Mouse (Mus musculus) heart, embryonic 15.5 days (tissue): ENCODE measurements around the gene H3f3b. TPM values are rescaled to one million over a fixed set of nuclear protein-coding genes. Genes with fewer than 3 reads are reported as not detected.

ENCODE experiments used
- ATAC-seq: fragments of 200-750 bp; cut with Nextera tagmentation; replicated peaks from 2 replicates; pipeline ENCODE4 v1.8.0; 2017; ENCODE audit warnings: low read depth, moderate TSS enrichment; ENCODE audit not compliant: insufficient number of reproducible peaks, insufficient read depth, low FRiP score
- H3K27ac ChIP-seq: fragments of 300-500 bp; sonication (generic); 2 replicates; pipeline ENCODE4 v1.5.1; 2015; ENCODE audit warnings: mild to moderate bottlenecking, inconsistent platforms
- H3K27me3 ChIP-seq: fragments of 300-500 bp; sonication (generic); 2 replicates; pipeline ENCODE4 v1.6.1; 2015; ENCODE audit warnings: inconsistent platforms
- H3K36me3 ChIP-seq: fragments of 300-500 bp; sonication (generic); 2 replicates; pipeline ENCODE4 v1.6.1; 2015; ENCODE audit warnings: mild to moderate bottlenecking, inconsistent platforms
- H3K4me1 ChIP-seq: fragments of 300-500 bp; sonication (generic); replicated peaks from 2 replicates; pipeline ENCODE4 v1.6.1; 2015; ENCODE audit warnings: inconsistent platforms
- H3K4me2 ChIP-seq: fragments of 300-500 bp; sonication (generic); 2 replicates; pipeline ENCODE4 v1.6.1; 2015; ENCODE audit warnings: inconsistent platforms, mild to moderate bottlenecking, moderate library complexity
- H3K4me3 ChIP-seq: fragments of 300-500 bp; sonication (generic); 2 replicates; pipeline ENCODE4 v1.5.1; 2015; ENCODE audit warnings: mild to moderate bottlenecking, inconsistent platforms
- H3K9ac ChIP-seq: fragments of 300-500 bp; sonication (generic); 2 replicates; pipeline ENCODE4 v1.6.1; 2015; ENCODE audit warnings: mild to moderate bottlenecking, inconsistent platforms
- H3K9me3 ChIP-seq: fragments of 300-500 bp; sonication (generic); replicated peaks from 2 replicates; pipeline ENCODE4 v1.6.1; 2016; ENCODE audit warnings: inconsistent platforms
- WGBS: fragments of 180-500 bp; shearing (Covaris S2); methylation state at CpG from one replicate; pipeline ENCODE4 v1.1.7; 2015; ENCODE audit warnings: mixed read lengths; 5-methylcytosine and 5-hydroxymethylcytosine counted together
- polyA plus RNA-seq: library from polyadenylated mRNA; unstranded; fragments of >200 nt; fragmentation: Nextera tagmentation; extraction: Ambion mirVana; gene quantifications from 2 replicates; pipeline ENCODE4 v1.2.1, GENCODE M21; 2015

H3f3b gene
- polyA plus RNA-seq, 1 experiment from 2014 or later, result 648 TPM

- WGBS, result 71% methylated on average over 5 of the region's 5 CpGs
- no peaks in the 10 kb centered on the region for H3K36me3 ChIP-seq
- no peak overlapping the region for H3K27ac ChIP-seq
- peaks cover 12% of the 10 kb centered on the region for H3K27me3 ChIP-seq
- H3K4me3 ChIP-seq, result no peak overlapping the region
- no peaks in the 10 kb centered on the region for H3K4me1 ChIP-seq
- ATAC-seq, result no peak
- no peaks in the 10 kb centered on the region for H3K9me3 ChIP-seq
- no peak overlapping the region for H3K4me2 ChIP-seq
- no peak overlapping the region for H3K9ac ChIP-seq
These were observed 30.1 kb downstream of the H3f3b start for GRCm38 (mm10) chr11:115997662-115998061.

GRCm38 (mm10) chr11:115997047-115997446 is 30.7 kb downstream of the H3f3b start:
- H3K27ac ChIP-seq, result no peak overlapping the region
- H3K36me3 ChIP-seq, result no peaks in the 10 kb centered on the region
- 73% methylated on average over 4 of the region's 4 CpGs for WGBS
- H3K27me3 ChIP-seq, result peaks cover 12% of the 10 kb centered on the region
- no peak for ATAC-seq
- no peaks in the 10 kb centered on the region for H3K4me1 ChIP-seq
- H3K9ac ChIP-seq, result no peak overlapping the region
- H3K4me3 ChIP-seq, result no peak overlapping the region
- H3K4me2 ChIP-seq, result no peak overlapping the region
- H3K9me3 ChIP-seq, result no peaks in the 10 kb centered on the region

- no peak for ATAC-seq
- Histone ChIP-seq H3K9ac (no peak overlapping the region), H3K4me3 (no peak overlapping the region), H3K9me3 (no peaks in the 10 kb centered on the region), H3K4me2 (no peak overlapping the region), H3K27ac (no peak overlapping the region), H3K27me3 (peaks cover 12% of the 10 kb centered on the region), H3K36me3 (no peaks in the 10 kb centered on the region), H3K4me1 (no peaks in the 10 kb centered on the region)
- WGBS, result 85% methylated on average over 3 of the region's 3 CpGs
These were observed 32.5 kb downstream of the H3f3b start for GRCm38 (mm10) chr11:115995256-115995655.

- H3K4me3 ChIP-seq, result no peak overlapping the region
- no peaks in the 10 kb centered on the region for H3K36me3 ChIP-seq
- H3K27me3 ChIP-seq, result peaks cover 16% of the 10 kb centered on the region
- 65% methylated on average over 4 of the region's 4 CpGs for WGBS
- no peak overlapping the region for H3K27ac ChIP-seq
- no peaks in the 10 kb centered on the region for H3K9me3 ChIP-seq
- ATAC-seq, result no peak
- H3K4me1 ChIP-seq, result no peaks in the 10 kb centered on the region
- no peak overlapping the region for H3K9ac ChIP-seq
- no peak overlapping the region for H3K4me2 ChIP-seq
These were observed 35.7 kb downstream of the H3f3b start for GRCm38 (mm10) chr11:115992098-115992497.

GRCm38 (mm10) chr11:115989686-115990085 is 38.1 kb downstream of the H3f3b start:
- Histone ChIP-seq H3K4me2 (peak overlapping the region; percentile 46), H3K9ac (no peak overlapping the region), H3K4me3 (peak overlapping the region; percentile 16), H3K36me3 (no peaks in the 10 kb centered on the region), H3K27me3 (peaks cover 16% of the 10 kb centered on the region), H3K4me1 (no peaks in the 10 kb centered on the region), H3K9me3 (no peaks in the 10 kb centered on the region), H3K27ac (no peak overlapping the region)
- WGBS, result 21% methylated on average over 15 of the region's 15 CpGs
- no peak for ATAC-seq

- no peaks in the 10 kb centered on the region for H3K9me3 ChIP-seq
- no peaks in the 10 kb centered on the region for H3K36me3 ChIP-seq
- H3K27ac ChIP-seq, result no peak overlapping the region
- H3K4me1 ChIP-seq, result no peaks in the 10 kb centered on the region
- H3K27me3 ChIP-seq, result peaks cover 22% of the 10 kb centered on the region
- 69% methylated on average over 8 of the region's 8 CpGs for WGBS
- no peak overlapping the region for H3K4me2 ChIP-seq
- ATAC-seq, result no peak
- no peak overlapping the region for H3K9ac ChIP-seq
- H3K4me3 ChIP-seq, result no peak overlapping the region
These were observed 44.5 kb downstream of the H3f3b start for GRCm38 (mm10) chr11:115983291-115983690.

- 90% methylated on average over 15 of the region's 15 CpGs for WGBS
- Histone ChIP-seq H3K4me1 (no peaks in the 10 kb centered on the region), H3K27ac (no peak overlapping the region), H3K4me2 (no peak overlapping the region), H3K9me3 (no peaks in the 10 kb centered on the region), H3K4me3 (no peak overlapping the region), H3K27me3 (peaks cover 26% of the 10 kb centered on the region), H3K9ac (no peak overlapping the region), H3K36me3 (no peaks in the 10 kb centered on the region)
- no peak for ATAC-seq
These were observed 45.3 kb downstream of the H3f3b start for GRCm38 (mm10) chr11:115982472-115982871.

- Histone ChIP-seq H3K4me3 (peak overlapping the region; percentile 55), H3K9ac (no peak overlapping the region), H3K4me2 (peak overlapping the region; percentile 89), H3K4me1 (peaks cover 11% of the 10 kb centered on the region), H3K36me3 (no peaks in the 10 kb centered on the region), H3K27me3 (peaks cover 66% of the 10 kb centered on the region), H3K27ac (no peak overlapping the region), H3K9me3 (no peaks in the 10 kb centered on the region)
- WGBS, result 29% methylated on average over 12 of the region's 12 CpGs
- no peak for ATAC-seq
These were observed 52.2 kb downstream of the H3f3b start for GRCm38 (mm10) chr11:115975544-115975943.

GRCm38 (mm10) chr11:115975083-115975420 is 52.7 kb downstream of the H3f3b start:
- peaks cover 66% of the 10 kb centered on the region for H3K27me3 ChIP-seq
- no peak overlapping the region for H3K27ac ChIP-seq
- WGBS, result 4% methylated on average over 18 of the region's 18 CpGs
- H3K9me3 ChIP-seq, result no peaks in the 10 kb centered on the region
- peak overlapping the region; percentile 89 for H3K4me2 ChIP-seq
- no peaks in the 10 kb centered on the region for H3K36me3 ChIP-seq
- peak overlapping the region; percentile 55 for H3K4me3 ChIP-seq
- H3K4me1 ChIP-seq, result peaks cover 12% of the 10 kb centered on the region
- H3K9ac ChIP-seq, result peak overlapping the region; percentile 44
- ATAC-seq, result no peak

- Histone ChIP-seq H3K4me3 (peak within 1 kb of the TSS; percentile 55), H3K36me3 (no peaks in the 10 kb centered on the region), H3K9ac (peak within 1 kb of the TSS; percentile 44), H3K4me1 (peaks cover 15% of the 10 kb centered on the region), H3K27me3 (peaks cover 62% of the 10 kb centered on the region), H3K9me3 (no peaks in the 10 kb centered on the region), H3K4me2 (peak within 1 kb of the TSS; percentile 89), H3K27ac (no peak within 1 kb of the TSS)
- 14% methylated on average over 39 of the region's 58 CpGs for WGBS
- peak; percentile 51 for ATAC-seq
These were observed 53.3 kb downstream of the H3f3b start, which contains the start of gene Itgb4 for GRCm38 (mm10) chr11:115974309-115975082. TSS of gene Itgb4 (plus strand) at chr11:115974709.
